Mouse (Mus musculus) left cerebral cortex, adult 8-10 months (tissue): ENCODE measurements around the gene P2ry2. TPM values are rescaled to one million over a fixed set of nuclear protein-coding genes. Genes with fewer than 3 reads are reported as not detected.
A peak's percentile ranks its signal among the peaks of the same experiment; 100 is the strongest.

ENCODE experiments used
- DNase-seq, 2 experiments: peaks; one replicate each; pipeline ENCODE4 v3.0.0; 2022; ENCODE audit warnings: low spot score in 2 of 2
- total RNA-seq, 4 experiments: library from RNA; stranded (reverse); gene quantifications; 2 replicates each; pipeline ENCODE4 v1.2.4; 2022

The P2ry2 gene
- 1 to 10 TPM; 1.1 to 1.6 (median 1.3) TPM for total RNA-seq

- DNase-seq, result no peak
Observed at GRCm38 (mm10) chr7:101012541-101012940, at the start of gene P2ry2. Gene P2ry2, minus strand, starts transcription at chr7:101012866.

GRCm38 (mm10) chr7:101062246-101062645 lies 49.6 kb upstream of the P2ry2 start:
- peak; percentile 6 to 69 for DNase-seq

- peak; percentile 53 to 79 for DNase-seq
Observed at GRCm38 (mm10) chr7:101061381-101061780, 48.7 kb upstream of the P2ry2 start.

- DNase-seq, result no peak
Observed at GRCm38 (mm10) chr7:101060476-101060875, 47.8 kb upstream of the P2ry2 start.

- no peak for DNase-seq
Observed at GRCm38 (mm10) chr7:101059188-101059587, 46.5 kb upstream of the P2ry2 start.

- no peak for DNase-seq
Observed at GRCm38 (mm10) chr7:101057309-101057708, 44.6 kb upstream of the P2ry2 start.

GRCm38 (mm10) chr7:101053136-101053535 lies 40.5 kb upstream of the P2ry2 start:
- DNase-seq, result no peak

GRCm38 (mm10) chr7:101051551-101052221 lies 39.0 kb upstream of the P2ry2 start:
- peak; percentile 16 to 22 for DNase-seq

- DNase-seq, result no peak
Observed at GRCm38 (mm10) chr7:101050724-101051550, 38.3 kb upstream of the P2ry2 start.

GRCm38 (mm10) chr7:101049326-101050087 lies 36.8 kb upstream of the P2ry2 start:
- no peak for DNase-seq

GRCm38 (mm10) chr7:101048247-101048646 lies 35.6 kb upstream of the P2ry2 start:
- DNase-seq, result no peak

- DNase-seq, result no peak
Observed at GRCm38 (mm10) chr7:101043846-101044541, 31.3 kb upstream of the P2ry2 start.

- DNase-seq, result no peak
Observed at GRCm38 (mm10) chr7:101041977-101042749, 29.5 kb upstream of the P2ry2 start.

- no peak for DNase-seq
Observed at GRCm38 (mm10) chr7:101041544-101041943, 28.9 kb upstream of the P2ry2 start.

GRCm38 (mm10) chr7:101033371-101033770 lies 20.7 kb upstream of the P2ry2 start:
- no peak for DNase-seq

- no peak for DNase-seq
Observed at GRCm38 (mm10) chr7:101031234-101031633, 18.6 kb upstream of the P2ry2 start.

GRCm38 (mm10) chr7:101030756-101031155 lies 18.1 kb upstream of the P2ry2 start:
- DNase-seq, result no peak

GRCm38 (mm10) chr7:101029446-101029845 lies 16.8 kb upstream of the P2ry2 start:
- no peak for DNase-seq

GRCm38 (mm10) chr7:101028991-101029390 lies 16.3 kb upstream of the P2ry2 start:
- no peak for DNase-seq

- no peak for DNase-seq
Observed at GRCm38 (mm10) chr7:101028444-101028757, 15.7 kb upstream of the P2ry2 start.
